Mouse (Mus musculus) kidney, adult 2 months (tissue): Measurements from ENCODE around the gene 2900026A02Rik.

ENCODE experiments used
- CTCF ChIP-seq: fragments of 200-500 bp; conservative IDR thresholded peaks from 2 replicates; pipeline ENCODE4 v1.5.1; 2011; ENCODE audit warnings: low read depth, mild to moderate bottlenecking, control low read depth, low read length, moderate library complexity, mixed read lengths; ENCODE audit not compliant: insufficient read depth, insufficient read length
- POLR2A ChIP-seq: fragments of 200-500 bp; IDR thresholded peaks from one replicate; pipeline ENCODE4 v1.6.1; 2011; ENCODE audit warnings: low read depth, low read length, control low read depth

GRCm38 (mm10) chr5:113164873-113165441, 56.1 kb downstream of the 2900026A02Rik start:
- no peak for TF ChIP-seq CTCF
- TF ChIP-seq POLR2A = no peak
